Mouse (Mus musculus): ENCODE results near the gene Mrps6. TPM values are rescaled to one million over a fixed set of nuclear protein-coding genes. Genes with fewer than 3 reads are reported as not detected.

The Mrps6 gene
- polyA plus RNA-seq, 1 experiment from 2014 or later = 127 TPM

DNA sequence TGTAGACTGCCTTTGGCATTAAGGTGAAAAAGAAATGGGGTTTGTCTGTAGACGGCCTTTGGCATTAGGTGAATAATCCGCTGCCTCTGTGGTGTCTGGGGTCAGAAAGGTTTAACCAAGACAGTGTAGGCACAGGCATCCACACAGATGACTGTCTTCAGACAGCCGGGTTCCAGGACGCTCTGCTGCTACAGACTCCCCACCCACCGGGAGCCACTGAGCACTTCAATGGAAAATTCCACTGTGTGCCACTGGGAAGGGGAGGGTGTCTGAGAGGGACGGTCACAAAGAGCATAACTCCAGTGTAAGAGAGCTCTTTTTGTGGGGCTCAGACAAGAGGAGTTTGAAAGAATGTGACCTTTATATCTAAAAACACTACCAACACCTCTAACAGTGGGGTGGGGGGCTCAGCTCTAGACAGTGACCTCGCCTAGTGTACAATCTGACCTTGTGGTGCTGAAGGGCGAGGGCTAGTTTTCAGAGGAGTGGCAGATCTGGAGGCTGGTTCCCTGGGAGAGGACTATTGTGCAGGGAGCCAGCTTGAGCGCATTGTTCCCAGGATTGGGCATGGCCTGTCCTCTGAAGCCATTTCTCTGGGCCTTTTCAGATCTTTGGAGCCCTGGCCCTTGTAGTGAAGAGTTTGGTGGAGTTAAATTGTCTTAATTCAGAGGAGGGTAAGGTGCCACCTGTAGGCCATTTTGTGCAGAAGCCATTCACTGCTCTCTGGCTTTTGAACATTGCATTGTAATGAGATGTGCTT is 45.7 kb downstream of the Mrps6 start:
- H3K27me3 ChIP-seq (ENCODE audit: control insufficient read depth, insufficient read depth, low read length) = no peaks in the 10 kb centered on the region
- H3K4me3 ChIP-seq (ENCODE audit: low read depth, low read length) = no peak overlapping the region
- peak; percentile 51; the same call in 1 of the 2 replicates for ATAC-seq (replicated peaks; ENCODE audit: insufficient number of reproducible peaks, low FRiP score, low TSS enrichment, low read depth)
- H3K4me1 ChIP-seq (ENCODE audit: control insufficient read depth, insufficient read depth, low read length) = no peaks in the 10 kb centered on the region
- WGBS = 44% methylated on average over 9 of the region's 9 CpGs
- H3K36me3 ChIP-seq (replicated peaks; ENCODE audit: control insufficient read depth, insufficient read depth, low read depth, low read length) = no peaks in the 10 kb centered on the region
- no peak overlapping the region for H3K9ac ChIP-seq (replicated peaks; ENCODE audit: low read length)
- no peak overlapping the region for H3K4me2 ChIP-seq (ENCODE audit: low read depth, low read length)
- H3K27ac ChIP-seq (replicated peaks; ENCODE audit: low read depth, low read length) = 0 out of 2 replicates have a peak overlapping the region, but pooled peaks have one; percentile 20
- H3K9me3 ChIP-seq (replicated peaks; ENCODE audit: control insufficient read depth, low read length) = no peaks in the 10 kb centered on the region
- no peak for DNase-seq (ENCODE audit: low spot score)

DNA sequence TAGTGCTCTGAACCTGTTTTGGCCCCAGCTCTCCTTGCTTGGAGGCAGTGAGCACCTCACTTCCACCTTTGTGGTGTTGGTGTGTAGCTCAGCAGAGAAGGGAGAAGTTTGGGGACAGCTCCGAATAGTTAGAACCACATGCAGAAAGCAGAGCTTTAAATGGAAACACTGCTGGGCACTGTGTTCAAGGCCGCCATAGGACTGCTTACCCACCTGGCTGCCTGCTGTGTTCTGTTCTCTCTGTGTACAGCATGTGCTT is 46.2 kb downstream of the Mrps6 start:
- Histone ChIP-seq H3K4me1 (ENCODE audit: control insufficient read depth, insufficient read depth, low read length) (no peaks in the 10 kb centered on the region), H3K9me3 (replicated peaks; ENCODE audit: control insufficient read depth, low read length) (no peaks in the 10 kb centered on the region), H3K4me2 (ENCODE audit: low read depth, low read length) (no peak overlapping the region), H3K4me3 (ENCODE audit: low read depth, low read length) (no peak overlapping the region), H3K36me3 (replicated peaks; ENCODE audit: control insufficient read depth, insufficient read depth, low read depth, low read length) (no peaks in the 10 kb centered on the region), H3K9ac (replicated peaks; ENCODE audit: low read length) (no peak overlapping the region), H3K27me3 (ENCODE audit: control insufficient read depth, insufficient read depth, low read length) (no peaks in the 10 kb centered on the region), H3K27ac (replicated peaks; ENCODE audit: low read depth, low read length) (no peak overlapping the region)
- 87% methylated on average over 2 of the region's 2 CpGs for WGBS
- ATAC-seq (replicated peaks; ENCODE audit: insufficient number of reproducible peaks, low FRiP score, low TSS enrichment, low read depth) (no peak), DNase-seq (ENCODE audit: low spot score) (no peak)

DNA sequence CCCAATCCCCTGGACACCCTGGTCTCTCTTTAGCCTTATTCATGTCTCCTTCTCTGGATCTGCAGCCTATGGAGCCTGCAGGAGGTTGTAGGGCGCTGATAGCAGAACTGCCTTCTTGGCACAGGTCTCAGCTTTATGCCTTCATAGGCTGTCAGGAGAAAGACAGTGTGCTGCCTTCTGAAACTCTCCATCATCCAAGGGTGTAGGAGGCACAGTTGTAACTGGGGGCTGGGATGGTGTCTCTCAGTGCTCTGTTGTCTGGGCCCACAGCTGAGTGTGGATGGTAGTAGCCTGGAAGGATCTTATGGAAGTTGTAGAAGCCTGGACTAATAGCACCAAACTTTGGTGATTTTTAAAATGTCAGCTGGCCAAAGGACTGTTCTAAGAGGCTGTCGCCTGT is 46.9 kb downstream of the Mrps6 start:
- no peak for DNase-seq (ENCODE audit: low spot score)
- no peak overlapping the region for H3K4me2 ChIP-seq (ENCODE audit: low read depth, low read length)
- no peaks in the 10 kb centered on the region for H3K36me3 ChIP-seq (replicated peaks; ENCODE audit: control insufficient read depth, insufficient read depth, low read depth, low read length)
- WGBS = 88% methylated on average over 2 of the region's 2 CpGs
- no peaks in the 10 kb centered on the region for H3K27me3 ChIP-seq (ENCODE audit: control insufficient read depth, insufficient read depth, low read length)
- ATAC-seq (replicated peaks; ENCODE audit: insufficient number of reproducible peaks, low FRiP score, low TSS enrichment, low read depth) = no peak
- H3K9me3 ChIP-seq (replicated peaks; ENCODE audit: control insufficient read depth, low read length) = no peaks in the 10 kb centered on the region
- H3K9ac ChIP-seq (replicated peaks; ENCODE audit: low read length) = no peak overlapping the region
- no peak overlapping the region for H3K4me3 ChIP-seq (ENCODE audit: low read depth, low read length)
- H3K4me1 ChIP-seq (ENCODE audit: control insufficient read depth, insufficient read depth, low read length) = no peaks in the 10 kb centered on the region
- no peak overlapping the region for H3K27ac ChIP-seq (replicated peaks; ENCODE audit: low read depth, low read length)

DNA sequence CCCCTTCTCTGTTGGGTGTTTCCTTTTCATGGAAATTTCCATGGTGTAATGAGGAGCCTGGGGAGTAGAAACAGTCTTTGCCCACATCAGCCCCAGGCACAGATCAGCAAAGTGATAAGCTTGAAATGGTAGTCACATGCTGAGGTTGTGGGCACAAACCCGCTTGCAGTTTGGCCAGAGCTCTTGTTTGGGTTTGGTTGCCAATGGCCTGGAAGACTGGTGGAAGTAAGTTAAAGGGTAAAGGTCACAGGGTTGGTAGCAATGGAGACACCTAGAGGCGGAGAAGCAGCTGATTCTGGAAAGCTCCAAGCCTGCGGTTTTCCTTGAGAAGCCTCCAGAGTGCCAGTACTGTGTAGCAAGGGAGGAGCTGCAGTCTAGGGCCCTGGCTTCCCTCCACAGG is 47.6 kb downstream of the Mrps6 start:
- no peak for DNase-seq (ENCODE audit: low spot score)
- Histone ChIP-seq H3K4me2 (ENCODE audit: low read depth, low read length) (no peak overlapping the region), H3K9me3 (replicated peaks; ENCODE audit: control insufficient read depth, low read length) (no peaks in the 10 kb centered on the region), H3K27ac (replicated peaks; ENCODE audit: low read depth, low read length) (no peak overlapping the region), H3K27me3 (ENCODE audit: control insufficient read depth, insufficient read depth, low read length) (no peaks in the 10 kb centered on the region), H3K4me3 (ENCODE audit: low read depth, low read length) (no peak overlapping the region), H3K4me1 (ENCODE audit: control insufficient read depth, insufficient read depth, low read length) (no peaks in the 10 kb centered on the region), H3K9ac (replicated peaks; ENCODE audit: low read length) (no peak overlapping the region), H3K36me3 (replicated peaks; ENCODE audit: control insufficient read depth, insufficient read depth, low read depth, low read length) (no peaks in the 10 kb centered on the region)
- ATAC-seq (replicated peaks; ENCODE audit: insufficient number of reproducible peaks, low FRiP score, low TSS enrichment, low read depth) = no peak
- WGBS = 72% methylated on average over 3 of the region's 3 CpGs

DNA sequence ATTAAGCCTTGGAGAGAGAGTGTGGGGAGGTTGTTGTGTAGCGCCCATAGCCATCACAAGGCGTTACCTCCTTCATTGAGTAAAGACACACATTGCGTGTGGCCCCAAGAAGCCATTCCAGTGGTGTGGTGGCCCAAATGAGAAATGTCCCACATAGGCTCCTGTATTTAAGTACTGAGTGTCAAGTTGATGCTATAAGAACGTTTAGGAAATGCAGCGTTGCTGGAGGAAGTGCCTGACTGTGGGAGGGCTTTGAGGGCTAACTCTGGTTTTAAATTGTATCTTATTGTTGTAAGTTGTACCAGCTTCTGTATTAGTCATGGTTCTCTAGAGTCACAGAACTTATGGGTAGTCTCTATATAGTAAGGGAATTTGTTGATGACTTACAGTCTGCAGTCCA is 49.3 kb downstream of the Mrps6 start:
- Histone ChIP-seq H3K4me2 (ENCODE audit: low read depth, low read length) (no peak overlapping the region), H3K27me3 (ENCODE audit: control insufficient read depth, insufficient read depth, low read length) (no peaks in the 10 kb centered on the region), H3K27ac (replicated peaks; ENCODE audit: low read depth, low read length) (no peak overlapping the region), H3K36me3 (replicated peaks; ENCODE audit: control insufficient read depth, insufficient read depth, low read depth, low read length) (no peaks in the 10 kb centered on the region), H3K4me3 (ENCODE audit: low read depth, low read length) (no peak overlapping the region), H3K9ac (replicated peaks; ENCODE audit: low read length) (no peak overlapping the region), H3K4me1 (ENCODE audit: control insufficient read depth, insufficient read depth, low read length) (no peaks in the 10 kb centered on the region), H3K9me3 (replicated peaks; ENCODE audit: control insufficient read depth, low read length) (no peaks in the 10 kb centered on the region)
- no peak for ATAC-seq (replicated peaks; ENCODE audit: insufficient number of reproducible peaks, low FRiP score, low TSS enrichment, low read depth)
- WGBS = 90% methylated on average over 5 of the region's 5 CpGs
- no peak for DNase-seq (ENCODE audit: low spot score)

DNA sequence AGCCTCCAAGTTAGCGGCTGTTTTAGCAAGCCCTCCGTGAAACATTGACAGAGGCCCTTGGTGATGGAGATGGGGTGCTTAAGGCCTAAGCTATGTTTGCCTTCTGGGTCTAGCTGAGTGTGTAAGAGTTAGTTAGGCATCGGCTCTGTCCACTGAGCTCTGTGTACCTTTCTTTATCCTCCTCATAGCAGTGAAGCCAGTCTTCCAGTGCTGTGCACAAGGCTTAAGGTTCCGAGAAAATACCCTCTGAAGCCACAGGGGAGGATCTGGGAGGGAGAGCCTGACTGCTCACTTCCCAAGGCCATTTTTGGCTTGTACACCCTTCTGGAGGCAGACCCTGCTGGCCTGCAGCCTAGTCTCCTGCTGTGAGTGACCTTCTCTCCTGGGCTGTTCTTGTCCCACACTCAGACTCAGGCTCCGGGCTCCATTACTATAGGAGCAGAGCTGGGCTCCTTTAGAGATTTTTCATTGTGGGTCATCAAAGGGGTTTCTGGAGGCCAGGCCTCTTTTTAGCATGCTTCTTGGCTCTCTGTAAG is 56.7 kb downstream of the Mrps6 start:
- Histone ChIP-seq H3K9ac (replicated peaks; ENCODE audit: low read length) (no peak overlapping the region; the same call in 1 of the 2 replicates), H3K9me3 (replicated peaks; ENCODE audit: control insufficient read depth, low read length) (no peaks in the 10 kb centered on the region), H3K4me3 (ENCODE audit: low read depth, low read length) (no peak overlapping the region), H3K27ac (replicated peaks; ENCODE audit: low read depth, low read length) (no peak overlapping the region), H3K36me3 (replicated peaks; ENCODE audit: control insufficient read depth, insufficient read depth, low read depth, low read length) (no peaks in the 10 kb centered on the region), H3K27me3 (ENCODE audit: control insufficient read depth, insufficient read depth, low read length) (no peaks in the 10 kb centered on the region), H3K4me1 (ENCODE audit: control insufficient read depth, insufficient read depth, low read length) (no peaks in the 10 kb centered on the region; the same call in 1 of the 2 replicates), H3K4me2 (ENCODE audit: low read depth, low read length) (no peak overlapping the region)
- WGBS = 81% methylated on average over 5 of the region's 5 CpGs
- no peak for DNase-seq (ENCODE audit: low spot score)
- ATAC-seq (replicated peaks; ENCODE audit: insufficient number of reproducible peaks, low FRiP score, low TSS enrichment, low read depth) = no peak

DNA sequence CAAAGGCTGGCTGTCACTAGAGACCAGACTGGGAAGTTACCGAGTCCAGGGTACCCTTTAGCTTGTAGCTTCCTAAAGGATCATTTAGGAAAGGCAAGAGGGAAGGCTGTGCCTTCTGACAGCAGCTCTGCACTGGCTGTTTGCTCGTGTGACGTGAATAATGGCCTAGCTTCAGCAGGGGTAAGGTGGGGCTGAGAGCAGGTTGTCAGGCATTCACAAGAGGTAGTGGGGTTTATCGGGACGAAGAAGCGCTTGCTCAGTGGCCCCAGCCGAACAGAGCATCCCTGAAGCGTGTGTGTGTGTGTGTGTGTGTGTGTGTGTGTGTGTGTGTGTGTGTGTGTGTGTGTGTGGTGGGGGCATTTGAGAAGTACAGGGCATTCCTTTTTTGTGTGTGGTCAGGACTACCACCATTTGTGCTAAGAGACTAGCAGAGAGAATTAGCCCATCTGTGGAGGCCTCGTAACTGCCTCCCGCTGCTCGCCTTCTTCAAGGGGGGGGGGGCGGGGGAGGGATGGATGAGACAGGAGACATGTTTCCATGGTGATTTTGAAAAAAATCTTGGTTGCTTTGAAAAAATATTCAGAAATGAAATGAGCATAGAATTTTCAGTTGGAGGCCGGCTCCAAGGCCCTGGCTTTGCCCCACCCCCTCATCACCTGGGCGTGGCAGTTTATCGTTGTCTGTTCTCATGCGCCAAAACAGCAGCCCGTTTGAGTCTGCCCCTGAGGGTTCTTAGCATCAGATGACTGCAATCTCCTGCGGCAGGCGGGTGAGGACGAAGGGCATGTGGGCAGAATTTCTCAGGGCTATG is 57.7 kb downstream of the Mrps6 start:
- no peak overlapping the region for H3K27ac ChIP-seq (replicated peaks; ENCODE audit: low read depth, low read length)
- no peaks in the 10 kb centered on the region; the same call in 1 of the 2 replicates for H3K4me1 ChIP-seq (ENCODE audit: control insufficient read depth, insufficient read depth, low read length)
- ATAC-seq (replicated peaks; ENCODE audit: insufficient number of reproducible peaks, low FRiP score, low TSS enrichment, low read depth) = peak; percentile 31; the same call in 1 of the 2 replicates
- no peaks in the 10 kb centered on the region for H3K27me3 ChIP-seq (ENCODE audit: control insufficient read depth, insufficient read depth, low read length)
- H3K36me3 ChIP-seq (replicated peaks; ENCODE audit: control insufficient read depth, insufficient read depth, low read depth, low read length) = no peaks in the 10 kb centered on the region
- peak; percentile 62 for DNase-seq (ENCODE audit: low spot score)
- no peaks in the 10 kb centered on the region for H3K9me3 ChIP-seq (replicated peaks; ENCODE audit: control insufficient read depth, low read length)
- 40% methylated on average over 20 of the region's 20 CpGs for WGBS
- H3K4me3 ChIP-seq (ENCODE audit: low read depth, low read length) = no peak overlapping the region
- peak overlapping the region; percentile 34; the same call in 1 of the 2 replicates for H3K9ac ChIP-seq (replicated peaks; ENCODE audit: low read length)
- H3K4me2 ChIP-seq (ENCODE audit: low read depth, low read length) = peak overlapping the region; percentile 16; the same call in 1 of the 2 replicates

Data from embryonic facial prominence, embryonic 11.5 days (tissue).